Mouse (Mus musculus) activated CD4-positive, CD25-positive, alpha-beta regulatory T cell, adult 4 months (primary cell): ENCODE results near the gene Phb. TPM values are rescaled to one million over a fixed set of nuclear protein-coding genes. Genes with fewer than 3 reads are reported as not detected.
A peak's percentile ranks its signal among the peaks of the same experiment; 100 is the strongest.

ENCODE experiments used
- ATAC-seq: one replicate; pipeline ENCODE4 v1.8.0; 2017
- polyA plus RNA-seq, 2 experiments: library from polyadenylated mRNA; unstranded; fragments of 100-300 nt; shearing (Covaris generic); gene quantifications; one replicate each; pipeline ENCODE4 v1.2.1; 2017

The Phb gene
- polyA plus RNA-seq, 2 experiments from 2014 or later: 131 to 144 TPM

DNA sequence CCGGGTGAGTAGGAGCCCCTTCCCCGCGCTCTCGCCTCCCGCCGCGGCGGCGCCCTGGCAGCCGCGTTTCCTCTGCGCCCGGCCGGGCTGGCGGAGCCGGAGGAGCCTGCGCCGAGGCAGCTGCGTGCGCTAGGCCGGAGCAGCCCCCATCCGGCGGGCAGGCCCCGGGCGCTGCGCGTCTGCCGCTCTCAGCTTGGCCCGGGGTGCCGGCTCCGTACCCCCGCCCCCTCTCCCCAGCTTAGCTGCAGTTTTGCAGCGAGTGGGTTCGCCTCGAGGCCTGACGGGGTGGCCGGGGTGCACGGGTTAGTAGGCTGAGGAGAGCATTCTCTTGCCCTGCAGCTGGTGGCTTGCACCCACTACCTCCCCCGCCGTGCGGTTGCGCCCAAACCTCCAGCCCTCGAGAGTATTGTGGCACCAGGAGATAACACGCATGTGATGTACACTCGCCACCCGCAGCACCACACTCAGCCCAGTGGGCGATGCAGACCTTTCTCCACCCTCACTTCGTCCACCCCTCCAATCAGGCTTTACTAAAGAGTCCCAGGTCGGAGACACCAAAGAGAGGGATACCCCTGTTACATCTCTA, 46.6 kb downstream of the Phb start:
- ATAC-seq: peak; percentile 58

DNA sequence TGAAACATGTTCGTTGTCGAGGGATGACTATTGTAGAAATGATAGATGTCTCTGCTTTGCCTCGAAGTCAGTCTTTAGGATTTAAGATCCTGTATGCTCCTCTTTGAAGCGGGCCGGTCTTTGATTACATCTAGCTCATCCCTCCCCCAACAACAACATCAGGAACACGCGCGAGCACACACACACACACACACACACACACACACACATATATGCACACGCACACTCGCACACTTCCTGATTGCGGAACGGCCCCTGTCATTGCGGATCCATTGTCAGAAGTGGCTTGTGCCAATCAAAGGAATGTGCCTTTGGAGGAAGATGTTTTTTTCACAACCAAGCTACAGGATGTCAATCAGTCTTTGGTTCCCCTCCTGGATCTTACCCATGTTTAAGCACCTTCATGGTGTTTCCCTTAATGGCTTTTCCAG, 47.1 kb downstream of the Phb start:
- peak; percentile 41 for ATAC-seq

DNA sequence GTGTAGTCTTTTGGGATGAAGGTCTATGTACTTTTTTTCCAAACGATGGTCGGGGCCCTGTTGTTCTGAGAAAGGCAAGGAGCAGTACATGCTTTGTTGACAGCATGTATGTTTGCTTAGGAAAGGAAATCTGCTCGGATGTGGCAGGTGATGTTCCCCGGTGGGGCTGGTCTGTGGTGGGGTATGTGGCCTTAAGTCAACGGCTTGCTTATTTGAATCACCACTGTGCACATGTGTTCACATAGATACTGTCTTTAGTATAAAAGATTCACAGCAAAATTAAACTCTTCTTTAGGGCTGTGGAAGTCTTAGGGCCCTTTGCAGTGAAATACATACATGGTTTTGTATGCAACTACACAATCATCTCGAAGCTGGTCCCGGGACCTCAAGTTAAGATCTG, 47.7 kb downstream of the Phb start:
- ATAC-seq: no peak

DNA sequence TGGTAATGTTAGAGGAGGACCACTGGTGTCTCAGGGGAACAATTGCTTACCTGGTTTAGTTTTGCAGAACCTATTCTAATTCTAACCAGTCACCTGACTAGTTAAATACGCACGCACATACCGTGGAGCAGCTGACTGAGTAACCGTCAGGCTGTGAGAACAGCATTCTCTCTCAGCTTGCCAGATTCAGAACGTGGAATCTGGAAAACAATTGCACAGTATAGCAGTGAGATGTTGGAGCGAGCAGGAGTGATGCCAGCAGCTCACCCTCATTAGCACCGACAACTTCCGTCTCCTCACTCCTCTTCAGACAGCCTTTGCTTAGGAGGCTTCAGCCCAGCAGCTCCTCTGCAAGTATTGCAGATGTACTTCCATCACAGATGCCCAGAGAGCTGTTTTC, 49.4 kb downstream of the Phb start:
- ATAC-seq: no peak

DNA sequence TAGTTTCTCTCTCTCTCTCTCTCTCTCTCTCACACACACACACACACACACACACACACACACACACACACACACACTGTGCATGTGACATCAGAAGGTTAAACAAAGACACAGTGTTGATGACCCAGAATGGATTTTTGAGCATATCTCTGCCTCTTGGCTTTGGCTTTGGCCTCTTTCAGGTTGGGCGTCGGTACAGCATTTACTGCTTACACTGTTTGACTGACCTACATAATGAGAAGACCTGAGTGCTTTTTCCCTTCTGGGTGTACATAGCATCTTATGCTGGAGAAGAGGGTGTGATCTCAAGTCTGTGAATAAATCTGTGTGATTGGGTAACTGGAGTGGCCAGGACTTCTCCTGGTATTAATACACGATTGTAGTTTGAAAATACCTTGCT, 52.6 kb downstream of the Phb start:
- no peak for ATAC-seq

DNA sequence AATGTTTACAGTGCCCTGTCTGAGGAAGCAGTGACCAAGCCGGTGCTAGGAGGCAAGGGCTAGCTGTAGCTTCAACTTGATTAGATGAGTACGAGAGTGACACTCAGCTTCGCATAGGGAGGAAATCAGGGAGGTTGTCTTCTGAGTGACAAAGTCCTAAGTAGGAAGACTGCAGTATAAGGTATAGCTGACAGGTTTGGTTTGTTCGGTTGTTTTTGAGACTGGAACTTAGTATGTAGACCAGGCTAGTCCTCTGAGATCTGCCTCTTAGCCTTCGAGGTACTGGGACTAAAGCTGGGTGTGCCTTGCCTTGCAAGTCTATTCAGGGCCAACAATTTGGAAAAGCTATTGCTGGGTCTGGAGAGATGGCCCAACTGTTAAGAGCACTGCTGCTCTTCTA, 56.5 kb downstream of the Phb start, which contains the start of gene B130006D01Rik:
Gene B130006D01Rik, plus strand, starts transcription at position 301 of the 400 bp plus-strand sequence.
- no peak for ATAC-seq

DNA sequence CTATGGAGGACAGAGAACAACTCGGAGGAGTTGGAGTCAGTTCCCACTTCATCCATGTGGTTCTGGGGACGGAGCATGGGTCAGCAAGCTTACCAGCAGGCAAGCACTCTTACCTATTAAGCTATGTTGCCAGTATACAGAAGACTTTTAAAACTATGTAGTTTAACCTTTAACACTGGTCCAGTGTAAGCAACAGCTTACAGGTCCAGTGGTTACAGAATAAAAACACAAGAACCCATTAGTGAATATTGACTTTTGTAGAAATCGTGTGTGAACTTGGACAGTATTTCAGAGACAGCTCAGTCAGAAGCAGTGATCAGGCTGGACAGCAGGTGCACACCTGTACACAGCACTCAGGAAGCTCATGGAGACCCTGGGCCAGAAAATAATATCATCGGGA, 57.7 kb downstream of the Phb start:
- no peak for ATAC-seq

DNA sequence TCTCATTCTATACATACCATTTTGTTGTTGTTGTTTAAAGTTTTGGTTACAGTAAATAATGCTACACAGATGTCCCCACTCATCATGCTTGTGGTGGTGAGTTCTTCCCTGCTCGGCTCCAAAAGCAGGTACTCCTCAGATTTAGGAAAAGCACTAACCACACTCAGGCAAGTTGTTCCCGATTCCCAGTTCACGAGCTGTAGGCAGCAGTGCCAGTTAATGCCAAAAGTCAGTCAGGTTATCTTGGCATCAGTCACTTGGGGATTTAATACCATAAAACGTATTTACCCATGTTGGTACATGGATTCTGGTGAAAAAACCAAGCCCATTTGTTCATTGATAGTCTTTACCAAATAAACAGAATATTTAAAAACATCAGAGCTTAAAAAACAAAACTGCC, 59.4 kb downstream of the Phb start:
- ATAC-seq: no peak

DNA sequence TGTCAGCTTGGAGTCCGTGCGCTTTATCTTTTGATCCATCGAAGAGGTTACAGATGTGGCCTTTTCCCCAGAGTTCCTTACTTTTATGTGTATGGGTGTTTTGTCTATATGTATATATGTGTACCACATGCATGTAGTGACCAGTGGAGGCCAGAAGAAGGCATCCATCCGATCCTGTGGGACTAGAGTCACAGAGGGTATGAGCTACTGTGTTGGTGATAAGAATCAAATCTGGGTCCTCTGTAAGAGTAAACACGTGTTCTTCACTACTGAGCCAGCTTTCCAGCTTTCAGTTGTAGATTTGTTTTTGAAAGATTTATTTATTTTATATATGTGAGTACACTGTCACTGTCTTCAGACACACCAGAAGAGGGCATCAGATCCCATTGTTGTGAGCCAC, 61.2 kb downstream of the Phb start:
- ATAC-seq: no peak

DNA sequence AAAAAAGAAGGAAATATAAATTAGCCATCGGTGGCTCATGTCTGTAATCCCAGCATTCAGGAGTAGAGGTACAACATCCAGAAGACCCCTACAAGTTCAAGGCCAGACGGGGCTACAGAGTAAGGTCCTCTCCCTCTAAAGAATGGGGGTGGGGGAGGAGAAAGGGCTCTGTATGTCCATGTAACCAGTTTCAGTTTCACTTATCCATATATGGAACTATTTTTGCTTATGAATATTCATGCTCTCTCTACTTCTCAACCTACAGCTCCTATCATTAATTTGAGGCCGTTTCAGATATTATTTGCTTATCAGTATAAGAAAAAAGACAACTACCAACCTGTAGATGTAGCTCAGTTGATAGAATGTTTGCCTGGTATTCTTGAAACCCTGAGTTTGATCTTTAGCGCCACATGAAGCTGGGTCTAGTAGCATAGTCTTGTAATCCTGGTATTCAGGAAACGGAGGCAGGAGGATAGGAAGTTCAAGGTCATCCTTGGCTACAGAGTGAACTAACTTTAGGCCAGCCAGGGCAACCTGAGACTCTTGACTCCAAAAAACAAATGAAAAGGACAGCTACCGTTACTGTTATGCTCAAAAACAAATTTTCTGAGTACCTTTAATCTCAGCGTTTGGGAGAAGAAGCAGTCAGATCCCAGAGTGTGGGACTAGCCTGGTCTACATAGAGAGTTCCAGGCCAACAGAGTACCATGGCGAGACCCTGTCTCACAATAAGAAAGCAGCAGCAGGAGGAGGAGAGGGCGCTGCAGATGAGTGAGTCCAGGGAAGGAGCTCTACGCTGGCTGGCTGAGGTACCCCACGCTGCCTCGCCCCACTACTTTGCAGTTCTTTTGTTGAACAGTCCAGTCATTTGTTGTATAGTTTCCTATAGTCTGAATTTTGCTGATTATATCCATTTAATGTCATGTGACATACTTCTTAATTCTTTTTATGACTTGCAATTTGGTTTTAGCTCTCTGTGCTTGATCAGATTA, 62.5 kb downstream of the Phb start:
- peak; percentile 46 for ATAC-seq

Other genes with a start within 250 kb of the Phb start
- not detected for gene Nxph3, start 152.4 kb upstream of the Phb start, polyA plus RNA-seq
- not detected for gene Ngfr, start 79.2 kb upstream of the Phb start, polyA plus RNA-seq
- 10 to 100 TPM in 1 of 2 experiments, 1 to 10 TPM in 1; 9.6 to 13.0 TPM for gene Zfp652, start 45.7 kb downstream of the Phb start, polyA plus RNA-seq
- gene B130006D01Rik, start 56.6 kb downstream of the Phb start, polyA plus RNA-seq: 1 to 10 TPM; 3.9 to 4.9 TPM
- gene Phospho1, start 157.5 kb downstream of the Phb start, polyA plus RNA-seq: not detected
- 10 to 100 TPM; 47.5 to 58.4 TPM for gene Gngt2, start 170.3 kb downstream of the Phb start, polyA plus RNA-seq
- 10 to 100 TPM; 58.8 to 59.2 TPM for gene Abi3, start 175.5 kb downstream of the Phb start, polyA plus RNA-seq
- gene B4galnt2, start 247.9 kb downstream of the Phb start, polyA plus RNA-seq: under 1 TPM in 1 of 2 experiments, not detected in 1; 0.25 TPM